Mouse (Mus musculus): ENCODE measurements around the gene Il11ra1. TPM values are rescaled to one million over a fixed set of nuclear protein-coding genes. Genes with fewer than 3 reads are reported as not detected.
"Not testable (repeated sequence)": the region's sequence is repeated elsewhere in the genome, so short reads cannot be mapped to it uniquely, and the experiment has no call there.

The Il11ra1 gene
- total and polyA plus RNA-seq, 3 experiments, result 79.9 to 99.3 (median 88.2) TPM

DNA sequence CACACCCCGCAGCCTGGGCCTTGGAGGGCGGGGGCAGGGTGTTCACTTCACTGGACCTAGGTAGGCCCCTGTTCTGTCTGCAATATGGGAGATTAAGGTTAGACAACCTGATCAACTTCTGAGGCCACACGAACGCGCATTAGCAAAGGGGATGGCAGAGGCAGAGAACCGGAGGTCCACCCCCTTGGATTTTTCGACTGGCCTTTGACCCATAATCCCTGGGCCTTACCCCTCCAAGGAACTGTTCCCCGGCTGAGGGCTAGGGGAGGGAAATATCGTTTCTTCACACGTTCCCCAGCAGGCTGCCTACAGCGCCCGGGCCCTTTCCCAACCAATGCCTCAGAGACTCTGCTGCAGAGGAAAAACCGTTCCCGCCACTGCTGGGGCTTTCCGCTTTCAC, 3.3 kb upstream of the Il11ra1 start:
- intact Hi-C loops (cut with DNase I); H3K4me3 ChIP-seq; H3K36me3 ChIP-seq (ENCODE audit: control insufficient read depth, insufficient read depth, low read length): not testable (repeated sequence)

GRCm38 (mm10) chr4:41696930-41697841, 2.6 kb upstream of the Il11ra1 start, which contains the start of gene Cntfr:
Cntfr (minus strand) TSS chr4:41697089.
- H3K4me3 ChIP-seq; H3K27me3 ChIP-seq (ENCODE audit: control insufficient read depth, insufficient read depth, low read length); H3K27ac ChIP-seq; intact Hi-C loops (cut with DNase I); H3K36me3 ChIP-seq (ENCODE audit: control insufficient read depth, insufficient read depth, low read length); H3K9ac ChIP-seq (ENCODE audit: low read depth, low read length); H3K4me1 ChIP-seq (ENCODE audit: control insufficient read depth, insufficient read depth, low read length); H3K79me2 ChIP-seq (replicated peaks; ENCODE audit: control insufficient read depth, insufficient read depth, low read length): not testable (repeated sequence)
- peak; percentile 68 for TF ChIP-seq CTCF (IDR thresholded peaks at IDR 0.05)
- peak; percentile 82 to 90 for DNase-seq
- WGBS, result 10% methylated on average over 35 of the region's 40 CpGs

More for the DNA sequence above, 3.3 kb upstream of the Il11ra1 start:
- H3K79me2 ChIP-seq (replicated peaks; ENCODE audit: control insufficient read depth, insufficient read depth, low read length); H3K9ac ChIP-seq (ENCODE audit: low read depth, low read length); H3K27me3 ChIP-seq (ENCODE audit: control insufficient read depth, insufficient read depth, low read length); H3K4me1 ChIP-seq (ENCODE audit: control insufficient read depth, insufficient read depth, low read length); DNase-seq; H3K27ac ChIP-seq: not testable (repeated sequence)
- 22% methylated on average over 14 of the region's 15 CpGs for WGBS

DNA sequence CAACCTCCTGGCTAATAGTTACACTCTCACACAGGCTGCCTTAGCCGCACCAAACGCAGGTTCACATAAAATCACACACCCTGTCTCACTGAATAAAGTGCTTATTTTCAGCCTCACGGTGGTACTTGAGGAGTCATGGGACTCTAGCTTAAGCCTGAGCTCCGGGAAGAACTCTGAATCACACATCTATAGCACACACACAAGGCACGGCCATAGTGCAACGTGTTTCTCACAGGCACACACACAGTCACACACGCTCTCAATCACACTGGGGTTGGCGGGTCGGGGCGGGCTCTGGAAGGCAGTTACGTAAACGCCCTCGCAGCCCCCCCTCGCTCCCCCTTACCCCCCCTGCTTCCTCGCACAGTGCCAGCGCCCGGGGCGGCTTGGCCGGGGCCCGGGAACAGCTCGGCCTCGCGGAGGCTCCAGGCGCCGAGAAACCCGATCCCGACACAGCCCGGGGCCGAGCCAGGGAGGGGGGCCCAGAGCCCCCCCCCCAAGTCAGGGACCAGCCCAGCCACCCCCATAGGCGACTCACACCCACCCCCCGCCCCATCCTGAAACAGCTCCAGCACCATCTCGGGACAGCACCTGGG, 1.3 kb upstream of the Il11ra1 start:
- H3K27ac ChIP-seq; H3K4me1 ChIP-seq (ENCODE audit: control insufficient read depth, insufficient read depth, low read length); H3K79me2 ChIP-seq (replicated peaks; ENCODE audit: control insufficient read depth, insufficient read depth, low read length); H3K36me3 ChIP-seq (ENCODE audit: control insufficient read depth, insufficient read depth, low read length); intact Hi-C loops (cut with DNase I); H3K9ac ChIP-seq (ENCODE audit: low read depth, low read length); H3K27me3 ChIP-seq (ENCODE audit: control insufficient read depth, insufficient read depth, low read length); H3K4me3 ChIP-seq: not testable (repeated sequence)
- peak; percentile 69 to 72 for DNase-seq
- WGBS, result 10% methylated on average over 25 of the region's 32 CpGs

GRCm38 (mm10) chr4:41700224-41700623, 435 bp downstream of the Il11ra1 start:
- DNase-seq; H3K36me3 ChIP-seq (ENCODE audit: control insufficient read depth, insufficient read depth, low read length); intact Hi-C loops (cut with DNase I); H3K79me2 ChIP-seq (replicated peaks; ENCODE audit: control insufficient read depth, insufficient read depth, low read length); H3K27me3 ChIP-seq (ENCODE audit: control insufficient read depth, insufficient read depth, low read length); H3K4me3 ChIP-seq; H3K27ac ChIP-seq; H3K4me1 ChIP-seq (ENCODE audit: control insufficient read depth, insufficient read depth, low read length); H3K9ac ChIP-seq (ENCODE audit: low read depth, low read length): not testable (repeated sequence)
- 48% methylated on average over 2 of the region's 8 CpGs for WGBS

GRCm38 (mm10) chr4:41702226-41702625, 2.4 kb downstream of the Il11ra1 start:
- WGBS, result 68% methylated on average over 2 of the region's 2 CpGs
- H3K79me2 ChIP-seq (replicated peaks; ENCODE audit: control insufficient read depth, insufficient read depth, low read length); intact Hi-C loops (cut with DNase I); DNase-seq; H3K27ac ChIP-seq; H3K4me1 ChIP-seq (ENCODE audit: control insufficient read depth, insufficient read depth, low read length); H3K36me3 ChIP-seq (ENCODE audit: control insufficient read depth, insufficient read depth, low read length); H3K4me3 ChIP-seq; H3K9ac ChIP-seq (ENCODE audit: low read depth, low read length); H3K27me3 ChIP-seq (ENCODE audit: control insufficient read depth, insufficient read depth, low read length): not testable (repeated sequence)

- Histone ChIP-seq H3K27me3 (ENCODE audit: control insufficient read depth, insufficient read depth, low read length) (no peaks in the 10 kb centered on the region), H3K27ac (no peak overlapping the region), H3K4me3 (no peak overlapping the region), H3K36me3 (ENCODE audit: control insufficient read depth, insufficient read depth, low read length) (no peaks in the 10 kb centered on the region), H3K9ac (ENCODE audit: low read depth, low read length) (no peak overlapping the region), H3K4me1 (ENCODE audit: control insufficient read depth, insufficient read depth, low read length) (no peaks in the 10 kb centered on the region), H3K79me2 (replicated peaks; ENCODE audit: control insufficient read depth, insufficient read depth, low read length) (no peaks in the 10 kb centered on the region)
- 6% methylated on average over 5 of the region's 5 CpGs for WGBS
- intact Hi-C loops (cut with DNase I), result loop anchor here (5.0 kb wide), 1 partner anchor 92 kb away; no protein-coding TSS in a partner anchor
- TF ChIP-seq CTCF (IDR thresholded peaks at IDR 0.05) (no peak), EP300 (IDR thresholded peaks at IDR 0.05; ENCODE audit: insufficient read depth, low read depth, low read length) (no peak), POLR2A (IDR thresholded peaks at IDR 0.05; ENCODE audit: insufficient read depth, low read depth, low read length) (no peak)
- DNase-seq, result no peak
Measured at GRCm38 (mm10) chr4:41704651-41705050, 4.9 kb downstream of the Il11ra1 start.

Data from heart, adult 2 months (tissue).